Mouse (Mus musculus) ES-Bruce4 (cell line): Measurements from ENCODE around the gene Zfp362. TPM values are rescaled to one million over a fixed set of nuclear protein-coding genes. Genes with fewer than 3 reads are reported as not detected.

Experiments used
- H3K27ac ChIP-seq: 2 replicates; pipeline ENCODE4 v1.5.1; 2012; ENCODE audit warnings: low read length, inconsistent platforms; ENCODE audit not compliant: insufficient read depth
- H3K27me3 ChIP-seq: 2 replicates; pipeline ENCODE4 v1.6.1; 2012; ENCODE audit warnings: mild to moderate bottlenecking, low read length, inconsistent platforms; ENCODE audit not compliant: control insufficient read depth, poor library complexity, insufficient read depth, severe bottlenecking
- H3K36me3 ChIP-seq: 2 replicates; pipeline ENCODE4 v1.6.1; 2012; ENCODE audit warnings: inconsistent platforms, mild to moderate bottlenecking, low read length, moderate library complexity; ENCODE audit not compliant: control insufficient read depth, poor library complexity, insufficient read depth, severe bottlenecking
- H3K4me1 ChIP-seq: one replicate; pipeline ENCODE4 v1.8.1; 2011; ENCODE audit warnings: low read length; ENCODE audit not compliant: control insufficient read depth, insufficient read depth
- H3K4me3 ChIP-seq: 2 replicates; pipeline ENCODE4 v1.5.1; 2011; ENCODE audit warnings: low read depth, mild to moderate bottlenecking, low read length
- H3K9ac ChIP-seq: 2 replicates; pipeline ENCODE4 v1.6.1; 2012; ENCODE audit warnings: low read depth, mild to moderate bottlenecking, inconsistent platforms; ENCODE audit not compliant: poor library complexity, severe bottlenecking
- H3K9me3 ChIP-seq: replicated peaks from 2 replicates; pipeline ENCODE4 v1.6.1; 2012; ENCODE audit warnings: mild to moderate bottlenecking, low read length, inconsistent platforms; ENCODE audit not compliant: control insufficient read depth, poor library complexity, insufficient read depth, severe bottlenecking
- CTCF ChIP-seq: IDR thresholded peaks from one replicate; pipeline ENCODE4 v1.8.1; 2011; ENCODE audit warnings: low read depth, low read length
- EP300 ChIP-seq: IDR thresholded peaks from 2 replicates; pipeline ENCODE4 v1.6.1; 2011; ENCODE audit warnings: low read depth, low read length; ENCODE audit not compliant: insufficient read depth
- POLR2A ChIP-seq: IDR thresholded peaks from one replicate; pipeline ENCODE4 v1.8.1; 2011; ENCODE audit warnings: low read length; ENCODE audit not compliant: insufficient read depth
- polyA plus RNA-seq: library from polyadenylated mRNA; stranded (reverse); fragments of >200 nt; gene quantifications from 2 replicates; pipeline ENCODE4 v1.2.4, GENCODE M21; 2011; ENCODE audit warnings: low read depth; ENCODE audit not compliant: missing spikeins, insufficient read depth, insufficient read length

Zfp362 gene
- polyA plus RNA-seq, 1 experiment, result 11.6 TPM

DNA sequence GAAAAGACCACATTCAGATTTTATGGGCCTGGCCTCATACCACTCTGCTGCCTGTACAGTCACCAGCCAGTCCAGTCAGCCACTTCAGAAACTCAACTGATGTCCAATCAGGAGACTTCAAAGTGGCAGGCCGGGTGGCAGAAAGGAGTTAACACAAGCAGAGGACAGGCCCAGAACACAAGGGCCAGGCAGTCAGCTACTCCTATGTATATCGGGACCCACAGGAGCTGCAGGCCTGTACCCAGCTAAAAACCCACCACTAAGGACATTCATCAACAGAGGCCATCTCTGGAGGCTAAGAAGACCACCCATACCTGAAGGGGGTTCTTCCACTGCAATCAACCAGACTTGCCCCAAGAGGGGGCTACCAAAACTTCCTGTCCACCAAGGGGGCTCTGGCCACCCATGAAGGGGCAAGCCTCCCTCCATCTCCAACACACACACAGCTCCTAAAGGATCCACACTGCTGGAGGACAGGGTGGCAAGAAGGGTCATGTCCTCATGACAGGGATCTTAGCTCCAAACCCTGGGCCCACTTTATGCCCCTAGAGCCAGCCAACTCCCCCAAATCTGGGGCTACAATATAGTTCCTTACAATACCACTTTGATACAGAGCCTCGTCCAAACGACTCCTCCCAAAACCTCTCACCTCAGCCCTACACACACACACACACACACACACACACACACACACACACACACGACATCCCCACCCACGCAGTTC is 1.3 kb downstream of the Zfp362 start:
- Histone ChIP-seq H3K9ac (peak overlapping the region; percentile 96), H3K27ac (no peak overlapping the region), H3K4me3 (0 out of 2 replicates have a peak overlapping the region, but pooled peaks have one; percentile 13), H3K27me3 (peaks cover 2% of the 10 kb centered on the region; the same call in 1 of the 2 replicates), H3K9me3 (no peaks in the 10 kb centered on the region), H3K4me1 (no peaks in the 10 kb centered on the region), H3K36me3 (no peaks in the 10 kb centered on the region)
- TF ChIP-seq EP300 (no peak), POLR2A (no peak)

DNA sequence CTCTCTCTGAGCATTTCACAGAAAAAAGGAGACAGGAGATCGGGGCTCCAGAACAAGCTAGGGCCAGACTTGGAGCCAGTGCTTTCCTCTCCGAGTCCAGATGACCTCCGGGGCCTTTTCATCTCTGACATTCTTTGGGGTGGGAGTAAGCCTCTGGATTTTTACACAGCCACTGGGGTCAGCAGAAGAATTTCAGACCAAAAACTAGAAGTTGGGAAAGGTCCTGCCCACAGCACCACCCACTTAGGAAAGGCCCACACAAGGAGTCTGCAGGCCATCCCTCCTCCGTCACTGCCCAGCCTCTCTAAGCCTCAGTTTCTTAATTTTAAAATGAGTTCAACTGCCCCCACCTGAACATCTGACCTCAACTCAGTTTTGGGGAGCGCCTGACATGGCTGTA is 2.3 kb downstream of the Zfp362 start:
- no peaks in the 10 kb centered on the region for H3K9me3 ChIP-seq
- H3K27ac ChIP-seq, result no peak overlapping the region
- no peaks in the 10 kb centered on the region for H3K36me3 ChIP-seq
- H3K4me3 ChIP-seq, result no peak overlapping the region
- no peak overlapping the region for H3K9ac ChIP-seq
- H3K27me3 ChIP-seq, result peaks cover 2% of the 10 kb centered on the region; the same call in 1 of the 2 replicates
- TF ChIP-seq CTCF (no peak), POLR2A (no peak), EP300 (no peak)
- H3K4me1 ChIP-seq, result no peaks in the 10 kb centered on the region

DNA sequence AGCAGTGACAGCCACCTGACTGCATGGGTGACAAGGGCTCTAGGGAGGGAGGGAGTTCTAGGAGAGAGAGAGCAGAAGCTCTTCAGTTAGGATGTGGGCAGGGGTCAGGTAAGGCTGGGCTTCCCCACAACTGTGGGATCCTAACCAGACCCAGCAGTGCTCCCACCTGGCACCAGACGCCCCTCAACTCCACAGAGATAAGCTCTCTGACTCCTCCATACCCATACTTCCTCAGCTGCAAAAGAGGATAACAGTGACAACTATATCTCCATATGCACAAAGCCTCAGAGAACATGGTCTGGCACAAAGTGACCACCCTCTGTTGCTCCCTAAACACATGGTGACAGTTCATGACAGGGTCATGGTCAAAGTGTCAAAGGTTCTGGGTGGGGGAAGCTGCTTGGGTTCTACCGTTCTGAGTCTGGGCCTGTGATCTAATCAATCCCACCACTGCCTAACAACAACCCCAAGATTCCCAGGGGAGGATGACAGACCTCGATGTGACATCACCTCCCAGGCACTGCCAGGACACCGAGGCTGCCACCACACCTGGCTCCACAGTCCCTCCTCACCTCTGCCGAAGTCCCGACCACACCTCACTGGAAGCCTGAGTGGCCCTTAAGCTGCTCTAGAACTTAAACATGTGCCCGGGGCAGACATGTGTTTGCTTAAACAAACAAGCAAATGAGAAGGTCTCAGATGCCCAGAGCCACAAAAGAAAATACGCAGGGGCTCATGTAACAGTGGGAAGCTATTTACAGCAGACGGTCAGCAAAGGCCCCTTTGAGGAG is 4.0 kb downstream of the Zfp362 start:
- Histone ChIP-seq H3K27ac (no peak overlapping the region), H3K36me3 (no peaks in the 10 kb centered on the region), H3K27me3 (peaks cover 2% of the 10 kb centered on the region; the same call in 1 of the 2 replicates), H3K4me1 (no peaks in the 10 kb centered on the region), H3K4me3 (no peak overlapping the region), H3K9ac (no peak overlapping the region), H3K9me3 (no peaks in the 10 kb centered on the region)
- TF ChIP-seq CTCF (no peak), EP300 (no peak), POLR2A (no peak)

DNA sequence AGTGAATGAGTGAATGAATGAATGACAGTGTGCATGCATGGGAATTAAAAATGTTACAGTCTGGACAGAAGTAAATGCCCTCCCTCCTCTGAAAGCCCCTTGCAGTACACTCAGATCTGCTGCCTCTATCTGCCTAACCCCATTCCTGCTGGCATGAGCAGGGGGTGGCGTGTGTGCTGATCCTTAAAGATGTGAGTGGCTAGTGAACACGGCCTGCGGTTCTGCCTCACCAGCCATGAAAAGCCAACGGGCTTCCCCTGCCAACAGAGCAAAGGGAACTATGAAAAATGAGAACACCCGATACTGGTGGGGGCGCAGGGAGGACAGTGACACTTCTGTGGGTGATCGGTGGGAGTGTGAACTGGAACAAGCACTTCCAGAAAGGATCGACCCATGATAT is 9.1 kb downstream of the Zfp362 start:
- no peaks in the 10 kb centered on the region for H3K27me3 ChIP-seq
- H3K9me3 ChIP-seq, result no peaks in the 10 kb centered on the region
- TF ChIP-seq CTCF (no peak), POLR2A (no peak), EP300 (no peak)
- H3K27ac ChIP-seq, result no peak overlapping the region
- H3K4me3 ChIP-seq, result no peak overlapping the region
- H3K4me1 ChIP-seq, result peaks cover 2% of the 10 kb centered on the region
- no peak overlapping the region for H3K9ac ChIP-seq
- no peaks in the 10 kb centered on the region for H3K36me3 ChIP-seq

GRCm38 (mm10) chr4:128795596-128795995 is 10.2 kb downstream of the Zfp362 start:
- Histone ChIP-seq H3K4me1 (peaks cover 2% of the 10 kb centered on the region), H3K27ac (no peak overlapping the region), H3K36me3 (no peaks in the 10 kb centered on the region), H3K4me3 (no peak overlapping the region), H3K9me3 (no peaks in the 10 kb centered on the region), H3K9ac (no peak overlapping the region), H3K27me3 (no peaks in the 10 kb centered on the region)
- TF ChIP-seq POLR2A (no peak), CTCF (no peak), EP300 (no peak)

DNA sequence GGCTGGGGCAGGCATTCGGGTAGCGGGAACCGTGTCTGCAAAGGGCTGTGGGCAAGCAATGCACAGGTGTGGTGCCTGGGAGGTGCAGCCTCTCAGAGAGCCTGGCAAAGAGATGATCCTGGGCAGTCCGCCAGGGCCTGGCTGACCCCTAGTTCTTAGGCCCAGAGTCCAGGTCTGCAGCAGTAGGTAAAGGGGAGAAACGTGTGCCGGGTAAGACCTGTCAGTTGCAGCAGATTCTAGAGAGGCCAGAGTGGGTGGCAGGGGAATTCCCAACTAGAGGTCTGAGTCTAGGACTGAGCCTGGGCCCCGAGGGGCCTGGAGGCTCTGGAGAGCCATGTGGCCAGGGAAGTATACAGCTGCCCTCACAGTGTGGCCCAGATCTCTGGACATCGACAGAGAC is 11.6 kb downstream of the Zfp362 start:
- Histone ChIP-seq H3K4me3 (no peak overlapping the region), H3K9ac (no peak overlapping the region), H3K9me3 (no peaks in the 10 kb centered on the region), H3K4me1 (peaks cover 2% of the 10 kb centered on the region), H3K36me3 (no peaks in the 10 kb centered on the region), H3K27ac (no peak overlapping the region), H3K27me3 (no peaks in the 10 kb centered on the region)
- no peak for TF ChIP-seq EP300
- no peak for TF ChIP-seq CTCF
- no peak for TF ChIP-seq POLR2A
